Mouse (Mus musculus): ENCODE data around the gene Fkbp5. TPM values are rescaled to one million over a fixed set of nuclear protein-coding genes. Genes with fewer than 3 reads are reported as not detected.
"Not testable (repeated sequence)": the region's sequence is repeated elsewhere in the genome, so short reads cannot be mapped to it uniquely, and the experiment has no call there.

The Fkbp5 gene
- total RNA-seq (2021) = 100 to 1,000 TPM; 106 to 153 TPM
- long read RNA-seq, experiment 1, transcript Fkbp5-201 (11 exons, 3,543 nt) = major isoform, 18 of 29 reads
- long read RNA-seq, experiment 1, partial matches to known transcripts = 1 of 29 reads
- long read RNA-seq, experiment 1, other reads (novel, unspliced or antisense) = 10 of 29 reads
- long read RNA-seq, experiment 2, transcript Fkbp5-201 (11 exons, 3,543 nt) = major isoform, 32 of 64 reads
- long read RNA-seq, experiment 2, partial matches to known transcripts = 4 of 64 reads
- long read RNA-seq, experiment 2, other reads (novel, unspliced or antisense) = 27 of 64 reads

GRCm38 (mm10) chr17:28517441-28517955, at the start of gene Fkbp5:
Gene Fkbp5, minus strand, starts transcription at chr17:28517527.
- Histone ChIP-seq H3K4me3 (peak within 1 kb of the TSS; percentile 73), H3K27ac (peak within 1 kb of the TSS; percentile 99)
- TF ChIP-seq CTCF (IDR thresholded peaks at IDR 0.05) = no peak
- peak; percentile 92 for DNase-seq
- intact Hi-C loops (cut with DNase I) = no loop called here

- TF ChIP-seq CTCF (IDR thresholded peaks at IDR 0.05) = no peak
- no peak overlapping the region for H3K4me3 ChIP-seq
- H3K27ac ChIP-seq = no peak overlapping the region
- intact Hi-C loops (cut with DNase I) = no loop called here
- no peak for DNase-seq
Observed at GRCm38 (mm10) chr17:28565181-28565580, 47.9 kb upstream of the Fkbp5 start.

- intact Hi-C loops (cut with DNase I) = no loop called here
- DNase-seq = no peak
Observed at GRCm38 (mm10) chr17:28561613-28562012, 44.3 kb upstream of the Fkbp5 start.

GRCm38 (mm10) chr17:28560598-28560997, 43.3 kb upstream of the Fkbp5 start, which contains the start of gene Clps:
Gene Clps, minus strand, starts transcription at chr17:28560766.
- DNase-seq = no peak
- intact Hi-C loops (cut with DNase I) = no loop called here
- Histone ChIP-seq H3K4me3 (no peak within 1 kb of the TSS), H3K27ac (no peak within 1 kb of the TSS)
- TF ChIP-seq CTCF (IDR thresholded peaks at IDR 0.05) = no peak

More at GRCm38 (mm10) chr17:28561613-28562012, 44.3 kb upstream of the Fkbp5 start:
- no peak for TF ChIP-seq CTCF (IDR thresholded peaks at IDR 0.05)
- H3K27ac ChIP-seq = no peak overlapping the region
- no peak overlapping the region for H3K4me3 ChIP-seq

- no peak overlapping the region for H3K27ac ChIP-seq
- H3K4me3 ChIP-seq = no peak overlapping the region
- DNase-seq = no peak
- no peak for TF ChIP-seq CTCF (IDR thresholded peaks at IDR 0.05)
- intact Hi-C loops (cut with DNase I) = loop anchor here (10.0 kb wide), 1 partner anchor 353 kb away; the partner anchor contains the start of gene Def6
Observed at GRCm38 (mm10) chr17:28557772-28558171, 40.4 kb upstream of the Fkbp5 start.

GRCm38 (mm10) chr17:28556635-28557396, 39.5 kb upstream of the Fkbp5 start:
- intact Hi-C loops (cut with DNase I) = loop anchor here (10.0 kb wide), 1 partner anchor 352 kb away; the partner anchor contains the start of gene Def6
- no peak overlapping the region for H3K27ac ChIP-seq
- no peak for TF ChIP-seq CTCF (IDR thresholded peaks at IDR 0.05)
- DNase-seq = no peak
- no peak overlapping the region for H3K4me3 ChIP-seq

GRCm38 (mm10) chr17:28554021-28554420, 36.7 kb upstream of the Fkbp5 start:
- not testable (repeated sequence) for DNase-seq, H3K27ac ChIP-seq, H3K4me3 ChIP-seq
- intact Hi-C loops (cut with DNase I) = loop anchor here (10.0 kb wide), 1 partner anchor 349 kb away; the partner anchor contains the start of gene Def6

GRCm38 (mm10) chr17:28553040-28553793, 35.9 kb upstream of the Fkbp5 start:
- Histone ChIP-seq H3K27ac (no peak overlapping the region), H3K4me3 (no peak overlapping the region)
- peak; percentile 94 for TF ChIP-seq CTCF (IDR thresholded peaks at IDR 0.05)
- DNase-seq = peak; percentile 70
- intact Hi-C loops (cut with DNase I) = loop anchor here (10.0 kb wide), 1 partner anchor 348 kb away; the partner anchor contains the start of gene Def6

- no peak for DNase-seq
- no peak within 1 kb of the TSS for H3K4me3 ChIP-seq
- H3K27ac ChIP-seq = no peak within 1 kb of the TSS
- TF ChIP-seq CTCF (IDR thresholded peaks at IDR 0.05) = no peak
- intact Hi-C loops (cut with DNase I) = no loop called here
Observed at GRCm38 (mm10) chr17:28549111-28549510, 31.8 kb upstream of the Fkbp5 start, which contains the start of gene Clpsl2. Gene Clpsl2, plus strand, starts transcription at chr17:28549411.

GRCm38 (mm10) chr17:28548550-28548949, 31.2 kb upstream of the Fkbp5 start:
- intact Hi-C loops (cut with DNase I) = no loop called here

GRCm38 (mm10) chr17:28546925-28547324, 29.6 kb upstream of the Fkbp5 start:
- intact Hi-C loops (cut with DNase I) = no loop called here
- peak; percentile 46 for TF ChIP-seq CTCF (IDR thresholded peaks at IDR 0.05)
- DNase-seq = no peak
- no peak overlapping the region for H3K4me3 ChIP-seq
- no peak overlapping the region for H3K27ac ChIP-seq

More at GRCm38 (mm10) chr17:28548550-28548949, 31.2 kb upstream of the Fkbp5 start:
- H3K27ac ChIP-seq = no peak overlapping the region
- no peak overlapping the region for H3K4me3 ChIP-seq
- no peak for TF ChIP-seq CTCF (IDR thresholded peaks at IDR 0.05)
- DNase-seq = no peak

GRCm38 (mm10) chr17:28537881-28538280, 20.6 kb upstream of the Fkbp5 start:
- no peak for DNase-seq
- H3K4me3 ChIP-seq = no peak overlapping the region
- H3K27ac ChIP-seq = no peak overlapping the region
- no peak for TF ChIP-seq CTCF (IDR thresholded peaks at IDR 0.05)
- intact Hi-C loops (cut with DNase I) = no loop called here

Data from gastrocnemius, adult 2 months (tissue).